Mouse (Mus musculus): Measurements from ENCODE around the gene Magi3.

Gene Magi3

DNA sequence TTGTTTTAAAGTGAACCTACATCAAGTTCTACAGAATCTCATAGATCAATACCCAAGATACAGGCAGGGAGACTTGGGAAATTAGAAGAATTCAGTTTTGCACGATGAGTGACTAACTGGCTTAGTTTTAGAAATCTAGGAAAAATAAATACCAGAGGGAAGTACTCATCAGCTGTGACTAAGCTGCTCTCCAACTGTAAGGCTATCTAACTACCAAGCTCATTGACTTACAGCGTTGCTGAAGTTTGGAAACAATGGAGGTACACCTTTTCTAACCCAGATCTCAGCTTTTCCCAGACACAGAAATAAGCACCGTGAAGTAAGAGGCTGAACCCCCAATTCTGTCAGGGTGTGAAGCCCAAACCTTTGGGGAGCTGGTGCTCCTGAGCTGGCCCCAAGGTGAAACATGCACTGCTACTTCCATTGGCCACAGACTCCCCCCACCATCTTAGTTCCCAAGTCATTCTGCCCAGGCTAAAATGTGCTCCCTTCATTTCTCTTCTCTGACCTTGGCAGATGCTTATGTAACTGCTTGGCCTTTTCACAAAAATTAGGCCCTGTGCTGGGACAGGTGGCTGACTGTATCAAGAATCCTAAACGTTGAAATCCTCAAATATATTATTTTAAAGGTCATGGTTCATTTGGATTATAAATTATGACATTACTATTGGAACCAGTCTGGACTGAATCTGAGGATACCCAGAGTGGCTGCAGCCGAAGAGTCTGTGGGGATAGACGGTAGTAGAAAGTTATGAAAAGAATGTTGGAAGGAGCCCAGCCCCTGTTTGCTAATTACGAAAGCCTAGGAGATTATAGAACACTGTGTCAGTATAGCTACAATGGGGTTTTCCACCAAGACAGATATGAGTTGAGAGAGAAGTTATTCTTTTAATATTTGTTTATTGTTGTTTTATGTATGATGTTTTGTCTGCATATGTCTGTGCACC, 13.5 kb upstream of the Magi3 start:
- TF ChIP-seq GATA4 (IDR thresholded peaks at IDR 0.05; ENCODE audit: insufficient replicate concordance, low read length) = no peak

DNA sequence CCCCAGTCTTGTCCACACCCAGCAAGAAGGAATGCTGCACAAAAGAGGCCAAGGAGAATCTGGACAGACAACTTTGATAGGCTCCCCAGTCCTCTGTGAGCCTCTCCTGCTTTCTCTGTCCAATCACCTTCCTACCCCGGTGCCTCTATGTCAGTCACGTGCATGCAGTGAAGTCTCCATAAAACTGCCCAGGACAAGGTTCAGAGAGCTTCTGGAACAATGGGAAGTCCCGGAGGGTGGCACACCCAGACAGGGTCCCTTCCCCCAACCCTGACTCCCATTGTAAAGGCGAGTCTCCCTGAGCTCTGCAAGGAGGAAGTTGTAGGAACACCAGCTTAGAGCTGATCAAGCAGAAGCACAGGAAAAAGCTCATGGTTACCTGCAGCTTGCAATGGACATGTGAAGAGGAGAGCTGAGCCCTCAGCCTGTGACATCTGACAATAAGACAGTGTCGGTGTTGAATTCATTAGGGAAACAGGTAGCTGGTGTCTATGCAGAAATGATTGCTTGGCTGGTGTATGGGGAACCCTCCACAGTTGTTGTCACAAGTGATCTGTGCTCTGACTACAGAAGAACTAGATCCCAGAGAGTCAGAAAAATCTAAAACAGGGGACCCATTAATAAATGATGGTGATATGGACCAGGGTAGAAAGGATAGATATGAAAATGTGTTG, 7.4 kb upstream of the Magi3 start:
- TF ChIP-seq GATA4 (IDR thresholded peaks at IDR 0.05; ENCODE audit: insufficient replicate concordance, low read length) = no peak

DNA sequence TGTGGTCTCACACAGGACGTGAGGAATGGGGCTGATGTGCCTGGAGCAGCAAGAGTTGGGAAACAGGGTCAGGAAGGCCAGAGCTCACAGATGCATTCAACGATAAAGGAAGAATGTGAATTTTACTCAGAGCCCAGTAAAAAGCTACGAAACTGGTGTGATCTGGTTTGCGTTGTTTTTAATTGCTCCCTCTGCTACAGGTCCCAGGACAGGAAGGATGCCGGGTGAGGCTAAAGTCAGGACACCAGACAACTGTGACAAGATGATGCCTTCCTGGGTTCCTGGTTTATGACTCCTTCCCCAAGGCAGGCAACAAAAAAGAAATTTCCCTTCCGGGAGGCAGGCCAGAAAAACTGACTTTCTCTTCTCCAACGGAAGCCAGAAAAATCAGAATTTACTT, 6.6 kb upstream of the Magi3 start:
- TF ChIP-seq GATA4 (IDR thresholded peaks at IDR 0.05; ENCODE audit: insufficient replicate concordance, low read length) = no peak

DNA sequence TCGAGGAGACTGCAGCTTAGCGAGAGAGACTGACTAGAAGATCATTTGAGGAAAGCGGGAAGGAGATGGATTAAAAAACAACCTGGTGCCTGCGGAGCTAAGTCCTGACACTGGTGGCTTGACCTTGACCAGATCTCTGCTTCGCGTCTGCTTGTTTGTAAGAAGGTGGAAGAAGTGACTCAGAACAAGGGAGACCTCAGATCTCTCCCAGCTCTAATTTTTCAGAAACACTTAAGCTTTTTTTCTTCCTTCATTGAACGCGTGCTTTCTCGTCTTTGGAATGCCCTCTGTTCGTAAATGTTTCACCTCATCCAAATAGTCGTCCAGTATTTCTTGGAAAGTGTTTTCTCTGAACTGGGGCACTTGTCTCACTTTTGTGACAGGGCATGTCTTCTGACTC, 982 bp upstream of the Magi3 start:
- no peak for TF ChIP-seq GATA4 (IDR thresholded peaks at IDR 0.05; ENCODE audit: insufficient replicate concordance, low read length)

DNA sequence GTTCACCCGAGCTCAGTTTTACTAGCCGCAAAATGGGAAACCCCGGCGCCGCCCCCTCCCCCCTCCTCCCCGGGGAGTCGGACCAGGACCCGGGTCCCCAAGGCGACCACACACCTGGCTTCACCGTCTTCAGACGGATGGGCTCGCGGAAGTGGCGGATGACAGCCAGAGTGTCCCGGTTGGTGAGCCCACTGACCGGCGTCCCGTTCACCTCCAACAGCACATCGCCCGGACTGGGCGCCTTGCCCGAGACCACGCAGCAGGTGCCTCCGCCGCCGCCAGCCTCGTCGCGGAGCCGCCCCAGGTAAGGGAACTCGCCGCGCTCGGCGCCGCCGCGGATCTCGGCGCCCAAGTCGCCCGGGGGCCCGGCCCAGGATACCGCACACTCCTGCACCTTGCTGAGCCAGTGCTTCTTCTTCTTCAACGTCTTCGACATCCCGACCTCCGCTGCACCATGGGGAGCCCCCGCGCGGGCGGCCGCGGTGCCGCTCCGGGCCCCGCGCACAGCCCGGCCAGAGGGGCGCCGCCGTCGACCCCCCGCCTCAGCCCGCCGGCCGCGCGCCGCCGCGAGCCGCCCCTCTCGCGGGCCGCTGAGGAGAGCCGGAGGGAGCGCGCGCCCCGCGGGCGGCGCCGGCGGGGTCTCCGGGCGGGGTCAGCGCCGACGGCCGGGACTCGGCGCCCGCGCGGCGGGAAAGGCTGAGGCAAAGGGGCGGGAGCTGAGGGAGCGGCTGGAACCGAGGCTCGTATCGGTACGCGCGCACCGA, 461 bp downstream of the Magi3 start:
- no peak; the same call in 1 of the 2 replicates for TF ChIP-seq GATA4 (IDR thresholded peaks at IDR 0.05; ENCODE audit: insufficient replicate concordance, low read length)

DNA sequence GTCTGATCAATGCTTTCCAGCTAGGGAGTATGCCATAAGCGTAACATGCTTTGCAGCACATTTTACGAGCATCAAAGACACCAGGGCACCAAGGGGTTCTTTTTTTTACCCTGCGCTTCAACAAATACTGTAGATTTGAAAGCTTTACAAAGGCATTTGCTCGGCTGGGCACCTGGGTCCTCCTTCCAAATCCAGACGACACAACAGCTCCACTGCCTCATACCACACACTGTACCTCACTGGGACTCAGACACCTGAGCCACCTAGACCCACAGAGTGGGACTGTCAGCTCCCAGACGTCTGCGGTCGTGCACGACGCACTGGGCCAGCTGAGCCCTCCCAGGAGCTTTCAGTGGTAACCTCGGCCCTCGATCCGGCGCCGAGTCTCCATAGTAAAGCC, 1.2 kb downstream of the Magi3 start:
- TF ChIP-seq GATA4 (IDR thresholded peaks at IDR 0.05; ENCODE audit: insufficient replicate concordance, low read length) = no peak

DNA sequence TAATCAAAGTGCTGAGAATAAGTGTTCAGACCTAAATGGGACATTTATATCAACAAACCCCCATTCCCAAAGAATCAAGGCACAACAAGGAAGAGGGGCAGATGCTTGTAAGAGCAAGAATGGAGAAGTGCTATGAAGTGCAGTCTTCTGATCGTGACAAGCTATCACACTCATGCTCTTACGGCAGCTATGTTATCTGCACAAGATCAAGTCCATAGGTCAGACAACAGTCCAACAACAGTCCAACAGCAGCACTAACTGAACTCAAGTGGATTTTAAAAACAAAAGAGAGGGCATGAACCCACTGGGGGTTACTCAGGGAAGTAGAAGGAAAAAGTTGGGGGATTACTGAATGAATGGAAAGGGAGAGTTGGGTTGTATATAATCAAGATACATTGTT, 30.4 kb downstream of the Magi3 start:
- peak; percentile 58; the same call in 1 of the 2 replicates for TF ChIP-seq GATA4 (IDR thresholded peaks at IDR 0.05; ENCODE audit: insufficient replicate concordance, low read length)

DNA sequence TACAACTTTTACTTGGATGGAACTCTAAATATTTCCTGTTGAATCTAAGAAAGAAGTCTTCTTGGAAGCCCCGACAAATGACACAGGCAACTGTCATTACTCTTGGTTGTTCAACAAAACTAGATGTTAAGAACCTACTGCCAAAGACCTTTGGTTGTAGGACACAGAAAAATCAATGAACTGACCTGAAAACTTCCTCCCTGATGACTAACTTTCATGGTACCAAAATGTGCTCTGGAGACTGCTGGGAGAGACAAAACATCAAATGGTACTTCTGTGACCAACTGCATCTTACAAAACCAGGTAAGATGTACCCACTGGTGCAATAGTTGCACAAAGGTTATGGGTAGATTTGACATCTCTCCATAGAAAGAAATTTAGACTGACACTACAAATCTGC, 30.9 kb downstream of the Magi3 start:
- no peak for TF ChIP-seq GATA4 (IDR thresholded peaks at IDR 0.05; ENCODE audit: insufficient replicate concordance, low read length)

DNA sequence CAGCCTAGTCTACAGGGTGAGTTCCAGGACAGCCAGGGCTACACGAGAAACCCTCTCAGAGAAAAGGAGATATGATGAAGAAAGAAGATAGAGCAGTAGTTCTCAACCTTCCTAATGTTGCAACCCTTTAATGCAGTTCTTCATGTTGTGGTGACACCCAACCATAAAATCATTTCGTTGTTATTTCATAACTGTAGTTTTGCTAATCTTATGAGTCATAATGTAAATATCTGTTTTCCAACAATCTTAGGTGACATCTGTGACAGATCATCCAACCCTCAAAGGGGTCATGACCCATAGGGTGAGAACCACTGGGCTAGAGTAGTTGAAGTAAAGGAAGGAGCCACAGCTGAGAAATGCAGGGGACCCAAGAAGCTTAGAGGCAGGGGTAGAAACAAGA, 35.9 kb downstream of the Magi3 start:
- no peak for TF ChIP-seq GATA4 (IDR thresholded peaks at IDR 0.05; ENCODE audit: insufficient replicate concordance, low read length)

DNA sequence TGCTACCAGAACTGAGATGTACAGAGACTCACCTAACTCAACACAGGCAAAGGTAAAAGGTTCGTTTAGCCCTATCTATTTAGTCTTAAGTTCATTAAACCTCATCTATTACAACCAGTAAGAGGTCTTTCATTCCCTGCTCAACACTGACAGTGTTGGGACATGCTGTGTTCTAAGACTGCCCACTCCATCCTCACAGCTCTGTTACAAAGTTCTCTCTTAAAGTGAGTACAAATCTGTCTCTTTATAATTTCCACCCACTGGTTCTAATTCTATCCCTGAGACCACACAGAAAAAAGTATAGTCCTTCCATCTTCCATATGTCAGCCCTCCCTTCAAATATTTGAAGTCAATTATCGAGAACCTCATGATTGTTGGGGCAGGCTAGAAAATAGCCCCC, 36.5 kb downstream of the Magi3 start:
- no peak for TF ChIP-seq GATA4 (IDR thresholded peaks at IDR 0.05; ENCODE audit: insufficient replicate concordance, low read length)

DNA sequence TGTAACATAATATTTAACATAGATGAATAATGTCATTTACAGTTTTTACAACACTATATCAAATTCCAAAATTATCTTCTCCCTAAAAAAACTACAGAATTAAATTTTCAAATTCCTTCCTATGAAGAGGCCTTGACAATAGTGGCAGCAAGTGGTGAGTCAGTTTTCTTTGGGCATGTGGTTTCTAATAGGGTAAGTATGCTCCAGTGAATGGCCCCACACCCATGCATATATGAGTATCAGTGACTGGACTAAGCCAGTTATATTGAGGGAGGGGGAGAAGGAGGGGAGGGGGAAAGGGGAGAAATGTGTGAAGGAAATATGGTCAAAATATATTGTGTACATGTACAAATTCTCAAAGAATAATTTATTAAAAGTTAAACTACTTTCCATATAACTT, 37.5 kb downstream of the Magi3 start:
- no peak for TF ChIP-seq GATA4 (IDR thresholded peaks at IDR 0.05; ENCODE audit: insufficient replicate concordance, low read length)

DNA sequence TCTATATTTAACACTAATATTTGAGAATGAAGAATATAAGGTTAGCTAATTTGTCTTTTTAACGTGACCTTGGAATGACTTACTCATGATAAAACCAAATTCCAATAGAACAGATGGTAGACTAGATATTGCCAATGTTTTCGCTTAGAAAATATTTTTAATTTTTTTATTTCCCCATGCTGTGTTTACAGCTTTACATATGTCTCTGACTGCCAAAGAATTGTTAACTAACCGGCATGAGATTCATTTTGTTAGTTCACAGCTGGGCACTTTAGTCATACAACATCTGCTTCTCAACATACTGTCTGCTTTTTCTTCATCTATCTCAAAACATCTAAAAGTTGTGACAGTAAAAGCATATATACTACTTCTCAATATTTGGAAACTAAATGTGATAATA, 58.8 kb downstream of the Magi3 start:
- TF ChIP-seq GATA4 (IDR thresholded peaks at IDR 0.05; ENCODE audit: insufficient replicate concordance, low read length) = no peak

DNA sequence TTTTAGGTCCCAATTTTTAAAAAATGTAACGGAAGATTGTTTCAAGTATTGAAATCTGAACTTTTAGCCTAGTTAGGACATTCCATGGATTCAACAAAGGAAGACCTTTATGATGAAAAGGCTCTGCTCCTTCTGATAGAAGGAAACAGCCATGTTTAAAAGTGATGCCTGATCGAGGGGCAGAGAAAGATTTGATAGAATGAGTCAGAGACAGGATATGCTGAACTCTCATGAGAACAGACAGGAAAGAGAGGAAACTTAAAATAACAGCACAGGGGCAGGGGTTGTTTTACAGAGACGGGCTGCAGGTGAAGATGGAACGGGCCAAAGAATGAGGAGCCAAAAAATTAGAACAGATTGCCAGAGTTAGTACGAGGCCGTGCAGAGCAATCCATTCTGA, 59.6 kb downstream of the Magi3 start:
- no peak for TF ChIP-seq GATA4 (IDR thresholded peaks at IDR 0.05; ENCODE audit: insufficient replicate concordance, low read length)

DNA sequence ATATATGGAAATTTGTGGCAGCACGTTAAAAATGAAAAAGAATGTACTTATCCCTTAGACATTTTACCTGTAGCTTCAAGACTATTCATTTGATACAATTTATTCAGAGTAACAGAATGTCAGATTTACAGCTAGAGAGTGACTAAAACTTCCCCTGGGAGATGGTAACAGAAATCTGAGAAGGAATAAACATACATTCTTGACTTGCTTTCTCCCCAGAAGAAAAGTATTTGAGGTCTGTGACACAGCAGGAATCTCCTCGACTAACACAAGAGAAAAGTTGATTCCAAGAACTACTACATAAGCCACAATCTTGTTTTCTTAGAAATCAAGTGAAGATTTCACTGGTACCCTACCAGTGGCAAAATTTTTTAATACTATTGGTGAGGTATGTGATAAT, 70.0 kb downstream of the Magi3 start:
- no peak for TF ChIP-seq GATA4 (IDR thresholded peaks at IDR 0.05; ENCODE audit: insufficient replicate concordance, low read length)

DNA sequence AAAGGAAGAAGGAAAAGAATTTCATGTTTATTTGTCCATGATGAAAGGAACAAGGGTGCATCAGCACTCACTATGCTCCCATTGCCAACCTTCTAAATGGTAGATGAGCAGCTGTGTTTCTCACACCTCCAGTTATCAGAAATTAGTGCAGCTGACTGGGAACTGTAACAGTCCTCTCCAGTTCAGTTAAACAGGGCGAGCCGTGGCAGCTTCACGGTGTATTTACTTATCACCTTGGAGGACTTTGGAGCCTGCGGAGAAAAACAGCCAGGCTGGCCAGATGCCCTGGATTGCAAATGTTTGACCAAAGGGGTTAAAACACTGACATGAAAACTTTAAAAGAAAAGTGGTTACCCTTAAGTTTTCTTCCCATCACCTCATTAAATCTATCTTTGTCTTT, 77.8 kb downstream of the Magi3 start:
- TF ChIP-seq GATA4 (IDR thresholded peaks at IDR 0.05; ENCODE audit: insufficient replicate concordance, low read length) = no peak
